Mouse (Mus musculus) cerebellum, adult 2 months (tissue): ENCODE data around the gene Rprm. TPM values are rescaled to one million over a fixed set of nuclear protein-coding genes. Genes with fewer than 3 reads are reported as not detected.

Experiments
- DNase-seq, 2 experiments: peaks; one replicate each; pipeline ENCODE4 v3.0.0; 2021
- H3K27ac ChIP-seq: fragments of 200-500 bp; 2 replicates; pipeline ENCODE4 v1.5.1; 2012; ENCODE audit warnings: low read length, control low read depth, inconsistent platforms; ENCODE audit not compliant: insufficient read depth
- H3K27me3 ChIP-seq: fragments of 200-500 bp; 2 replicates; pipeline ENCODE4 v1.6.1; 2012; ENCODE audit warnings: inconsistent platforms, mild to moderate bottlenecking, low read length, moderate library complexity; ENCODE audit not compliant: control insufficient read depth, insufficient read depth
- H3K4me1 ChIP-seq: fragments of 200-500 bp; 2 replicates; pipeline ENCODE4 v1.6.1; 2011; ENCODE audit warnings: low read length; ENCODE audit not compliant: control insufficient read depth, insufficient read depth
- H3K4me3 ChIP-seq: fragments of 200-500 bp; replicated peaks from 2 replicates; pipeline ENCODE3; 2011; ENCODE audit warnings: mild to moderate bottlenecking, low read depth, low read length, control low read depth; ENCODE audit not compliant: insufficient read depth
- CTCF ChIP-seq: fragments of 200-500 bp; IDR thresholded peaks from 2 replicates; pipeline ENCODE4 v1.5.1; 2011; ENCODE audit warnings: low read depth, mild to moderate bottlenecking, control low read depth, low read length, moderate library complexity, borderline replicate concordance; ENCODE audit not compliant: insufficient read depth
- POLR2A ChIP-seq: fragments of 200-500 bp; IDR thresholded peaks from 2 replicates; pipeline ENCODE4 v1.6.1; 2011; ENCODE audit warnings: low read length, control low read depth, borderline replicate concordance; ENCODE audit not compliant: insufficient read depth
- WGBS: fragments of 180-500 bp; shearing (Covaris S2); methylation state at CpG from one replicate; pipeline ENCODE4 v1.1.7; 2018; 5-methylcytosine and 5-hydroxymethylcytosine counted together
- polyA plus RNA-seq: library from polyadenylated mRNA; depleted of rRNA; stranded (reverse); fragments of >200 nt; gene quantifications from 2 replicates; pipeline ENCODE4 v1.2.3, GENCODE M21; 2012; rRNA removed

Rprm gene
- polyA plus RNA-seq = 6.6 and 7.0 TPM in 2 replicates

DNA sequence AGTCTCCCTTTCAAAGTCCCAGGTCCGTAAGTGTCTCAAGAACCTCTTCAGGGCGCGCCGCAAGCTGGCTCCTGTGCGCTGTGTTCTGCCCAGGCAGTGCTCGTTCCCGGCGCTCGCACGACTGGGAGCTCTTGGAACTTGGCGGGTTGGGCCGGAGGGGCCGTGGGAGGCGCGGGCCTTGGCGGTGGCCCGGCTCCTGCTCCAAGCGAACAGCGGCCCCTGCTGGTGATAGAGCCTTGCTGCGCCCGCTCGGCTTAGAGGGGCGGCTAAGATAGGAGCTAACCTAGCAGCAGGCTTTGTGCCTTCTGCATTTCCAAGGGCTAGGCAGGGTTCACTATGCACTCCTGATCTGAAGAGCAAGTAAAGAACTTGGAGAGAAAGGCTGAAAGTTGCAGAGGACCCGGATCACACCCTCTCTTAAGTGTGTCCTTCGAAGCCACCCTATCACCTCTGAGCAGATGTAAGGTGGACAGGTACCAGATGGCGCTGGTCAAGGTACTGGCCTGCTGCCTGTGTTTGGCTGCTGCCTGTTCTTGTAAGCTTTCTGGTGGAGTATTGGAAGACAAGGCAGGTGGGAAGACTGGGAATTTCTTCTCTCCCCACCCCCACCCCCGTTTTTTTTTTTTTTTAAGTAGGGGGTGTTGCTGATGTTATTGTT is at the start of gene Rprm:
Gene Rprm (minus strand): TSS at position 123 of the 658 bp plus-strand sequence.
- Histone ChIP-seq H3K4me3 (peak within 1 kb of the TSS; percentile 51), H3K4me1 (peaks cover 9% of the 10 kb centered on the region), H3K27me3 (no peaks in the 10 kb centered on the region), H3K27ac (no peak within 1 kb of the TSS)
- DNase-seq = peak; percentile 86 to 93
- no peak for TF ChIP-seq POLR2A
- TF ChIP-seq CTCF = peak; percentile 75
- 1% methylated on average over 27 of the region's 27 CpGs for WGBS

DNA sequence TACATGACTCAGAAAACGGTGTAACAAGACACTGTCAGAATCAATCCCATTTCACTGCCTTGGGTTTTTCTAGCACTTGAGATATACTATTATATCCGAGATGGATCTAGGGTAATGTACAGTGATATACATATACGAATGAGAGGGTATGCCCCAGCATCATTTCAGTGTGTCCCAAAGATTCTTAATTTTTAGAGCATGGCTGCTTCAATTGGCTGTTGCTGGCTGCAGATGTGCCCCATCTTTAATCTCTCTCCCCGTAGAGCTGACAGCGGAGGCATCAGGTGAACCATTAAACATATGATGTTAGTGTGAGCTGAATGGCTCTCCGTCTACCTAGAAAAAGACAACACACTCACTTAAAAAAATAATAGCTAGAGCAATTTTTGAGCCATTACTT is 34.0 kb upstream of the Rprm start:
- TF ChIP-seq POLR2A = no peak
- TF ChIP-seq CTCF = no peak
- Histone ChIP-seq H3K4me3 (no peak overlapping the region), H3K27ac (no peak overlapping the region), H3K4me1 (no peaks in the 10 kb centered on the region), H3K27me3 (no peaks in the 10 kb centered on the region)
- 81% methylated on average over 6 of the region's 6 CpGs for WGBS
- DNase-seq = no peak

- DNase-seq = peak in 1 of 2 experiments; percentile 20
- WGBS = 22% methylated on average over 3 of the region's 3 CpGs
Observed at GRCm38 (mm10) chr2:54118881-54119280, 33.5 kb upstream of the Rprm start.

GRCm38 (mm10) chr2:54111294-54111693 is 25.9 kb upstream of the Rprm start:
- no peak for TF ChIP-seq CTCF
- TF ChIP-seq POLR2A = no peak
- 6% methylated on average over 2 of the region's 2 CpGs for WGBS
- no peaks in the 10 kb centered on the region for H3K4me1 ChIP-seq

More at GRCm38 (mm10) chr2:54118881-54119280, 33.5 kb upstream of the Rprm start:
- Histone ChIP-seq H3K27ac (no peak overlapping the region), H3K27me3 (no peaks in the 10 kb centered on the region), H3K4me3 (no peak overlapping the region), H3K4me1 (no peaks in the 10 kb centered on the region)
- TF ChIP-seq CTCF (peak; percentile 41; the same call in 1 of the 2 replicates), POLR2A (no peak)

GRCm38 (mm10) chr2:54106232-54106726 is 20.9 kb upstream of the Rprm start:
- Histone ChIP-seq H3K27me3 (no peaks in the 10 kb centered on the region), H3K4me1 (no peaks in the 10 kb centered on the region), H3K4me3 (no peak overlapping the region), H3K27ac (no peak overlapping the region)
- TF ChIP-seq POLR2A = no peak
- TF ChIP-seq CTCF = no peak
- no peak for DNase-seq
- WGBS = 53% methylated on average over 1 of the region's 1 CpGs

More at GRCm38 (mm10) chr2:54111294-54111693, 25.9 kb upstream of the Rprm start:
- Histone ChIP-seq H3K27ac (no peak overlapping the region), H3K4me3 (no peak overlapping the region), H3K27me3 (no peaks in the 10 kb centered on the region)
- DNase-seq = no peak

DNA sequence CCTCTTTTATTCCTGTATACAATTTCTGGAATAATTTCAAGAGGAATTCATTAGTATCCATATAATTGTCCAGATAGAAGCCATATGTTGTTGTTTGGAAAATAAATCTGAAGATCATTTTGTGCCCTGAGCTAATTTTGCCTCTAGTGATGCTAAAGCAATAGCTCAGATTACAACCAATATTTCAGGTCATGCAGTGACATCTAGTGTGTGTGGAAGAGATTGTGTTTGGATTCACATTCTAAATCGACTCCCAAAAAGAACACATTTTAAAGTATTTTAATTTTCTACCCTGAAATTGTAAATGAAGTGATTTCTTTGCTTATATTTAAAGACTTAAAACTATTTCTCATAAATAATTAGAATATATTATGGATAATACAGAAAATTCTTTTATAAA is 14.6 kb upstream of the Rprm start:
- Histone ChIP-seq H3K27ac (no peak overlapping the region), H3K27me3 (no peaks in the 10 kb centered on the region), H3K4me1 (no peaks in the 10 kb centered on the region), H3K4me3 (no peak overlapping the region)
- whole genome bisulfite sequencing = 73% methylated on average over 1 of the region's 1 CpGs
- DNase-seq = no peak
- TF ChIP-seq CTCF (no peak), POLR2A (no peak)

GRCm38 (mm10) chr2:54092616-54093015 is 7.3 kb upstream of the Rprm start:
- Histone ChIP-seq H3K4me1 (no peaks in the 10 kb centered on the region), H3K27me3 (no peaks in the 10 kb centered on the region), H3K4me3 (no peak overlapping the region), H3K27ac (no peak overlapping the region)
- TF ChIP-seq CTCF (no peak), POLR2A (no peak)
- peak in 1 of 2 experiments; percentile 18 for DNase-seq
- 60% methylated on average over 3 of the region's 3 CpGs for WGBS

DNA sequence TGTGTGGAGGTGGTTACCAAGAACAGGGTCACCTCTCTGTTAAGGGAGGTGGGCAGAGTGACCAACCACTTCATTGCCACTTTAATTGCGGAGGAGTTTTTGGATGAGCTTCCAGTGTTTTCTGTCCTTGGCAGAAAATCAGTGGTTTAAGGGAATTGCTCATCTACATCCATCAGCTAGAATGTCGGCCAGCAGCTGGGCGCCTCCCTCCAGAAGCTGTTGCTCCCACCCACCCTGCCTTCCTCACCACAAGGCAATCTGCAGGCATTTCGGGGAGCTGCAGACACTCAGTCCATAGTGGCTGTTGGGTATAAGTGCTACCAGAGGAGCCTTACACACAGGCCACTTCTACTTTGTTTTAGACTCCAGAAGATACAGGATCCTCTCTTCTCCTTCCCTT is 902 bp upstream of the Rprm start:
- 72% methylated on average over 4 of the region's 4 CpGs for WGBS
- Histone ChIP-seq H3K4me3 (no peak overlapping the region), H3K27me3 (no peaks in the 10 kb centered on the region), H3K4me1 (peaks cover 9% of the 10 kb centered on the region), H3K27ac (no peak overlapping the region)
- DNase-seq = peak; percentile 2 to 6
- TF ChIP-seq CTCF = no peak
- no peak for TF ChIP-seq POLR2A
